Mouse (Mus musculus) cerebellum, adult 8-10 months (tissue): ENCODE results near the gene Unc13d.
"Not testable (repeated sequence)": the region's sequence is repeated elsewhere in the genome, so short reads cannot be mapped to it uniquely, and the experiment has no call there.

Experiments used
- DNase-seq: peaks from one replicate; pipeline ENCODE4 v3.0.0; 2022

Gene Unc13d

DNA sequence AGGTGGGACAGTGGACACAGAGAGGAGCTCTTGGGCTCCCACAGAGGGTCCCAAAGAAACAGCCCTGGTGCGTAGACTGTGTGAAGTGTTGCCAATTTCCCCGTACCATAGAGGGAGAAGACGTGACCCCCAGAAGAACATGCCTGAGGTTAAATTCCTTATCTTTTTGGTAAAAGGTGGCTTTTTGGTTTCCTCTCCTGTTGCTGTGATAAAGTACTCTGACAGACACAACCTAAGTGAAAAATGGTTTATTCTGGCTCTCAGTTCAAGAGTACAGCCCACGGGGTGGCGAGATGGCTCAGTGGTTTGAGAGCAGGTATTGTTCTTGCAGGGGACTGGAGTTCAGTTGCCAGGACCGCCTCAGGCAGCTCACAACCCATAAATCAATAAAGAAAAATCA is 21.7 kb upstream of the Unc13d start:
- DNase-seq: no peak

- no peak for DNase-seq
These were observed 21.1 kb upstream of the Unc13d start for GRCm38 (mm10) chr11:116098711-116099460.

GRCm38 (mm10) chr11:116096213-116097108 is 18.7 kb upstream of the Unc13d start:
- DNase-seq: no peak

GRCm38 (mm10) chr11:116095573-116095972 is 17.8 kb upstream of the Unc13d start:
- no peak for DNase-seq

DNA sequence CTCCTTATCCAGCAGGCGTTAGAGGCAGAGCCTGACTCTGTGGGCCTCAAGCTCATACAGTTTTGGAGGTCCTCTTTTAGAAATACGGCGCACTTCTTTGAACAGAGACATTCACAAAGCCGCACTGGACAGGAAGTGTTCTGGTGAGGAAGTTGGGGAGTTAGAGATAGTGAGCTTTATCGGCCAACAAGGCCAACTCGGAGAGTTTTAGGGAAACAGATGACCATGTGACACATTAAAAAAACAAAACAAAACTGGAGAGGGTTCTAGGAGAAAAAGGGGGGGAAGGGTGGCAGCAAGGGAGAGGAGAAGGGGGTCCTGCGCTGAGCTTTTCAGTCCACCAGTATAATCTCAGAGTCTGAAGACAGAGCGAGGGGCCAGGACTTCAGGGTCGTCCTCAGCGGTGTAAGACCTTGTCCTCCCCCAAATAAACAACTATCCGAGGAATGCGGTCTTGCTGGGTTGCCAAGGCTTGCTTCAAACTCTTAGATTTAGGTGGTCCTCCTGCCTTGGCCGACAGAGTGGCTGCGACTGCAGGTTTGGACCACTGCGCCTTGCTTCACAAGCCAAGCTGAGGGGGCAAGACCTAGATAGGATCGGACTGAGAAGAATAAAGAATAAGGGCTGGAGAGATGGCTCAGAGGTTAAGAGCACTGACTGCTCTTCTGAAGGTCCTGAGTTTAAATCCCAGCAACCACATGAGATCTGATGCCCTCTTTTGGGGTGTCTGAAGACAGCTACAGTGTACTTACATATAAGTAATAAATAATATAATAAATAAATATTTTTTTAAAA is 16.2 kb upstream of the Unc13d start:
- DNase-seq: no peak

DNA sequence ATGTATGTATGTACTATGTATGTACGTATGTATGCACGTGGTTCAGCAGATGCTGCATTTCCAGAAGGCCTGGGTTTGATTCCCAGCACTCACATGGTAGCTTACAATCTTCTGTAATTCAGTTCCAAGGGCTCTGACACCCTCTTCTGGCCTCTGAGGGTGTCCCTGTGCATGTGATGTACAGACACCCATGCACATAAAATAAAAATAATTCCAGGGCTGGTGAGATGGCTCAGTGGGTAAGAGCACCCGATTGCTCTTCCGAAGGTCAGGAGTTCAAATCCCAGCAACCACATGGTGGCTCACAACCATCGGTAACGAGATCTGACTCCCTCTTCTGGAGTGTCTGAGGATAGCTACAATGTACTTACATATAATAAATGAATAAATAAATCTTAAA is 15.2 kb upstream of the Unc13d start:
- DNase-seq: not testable (repeated sequence)

DNA sequence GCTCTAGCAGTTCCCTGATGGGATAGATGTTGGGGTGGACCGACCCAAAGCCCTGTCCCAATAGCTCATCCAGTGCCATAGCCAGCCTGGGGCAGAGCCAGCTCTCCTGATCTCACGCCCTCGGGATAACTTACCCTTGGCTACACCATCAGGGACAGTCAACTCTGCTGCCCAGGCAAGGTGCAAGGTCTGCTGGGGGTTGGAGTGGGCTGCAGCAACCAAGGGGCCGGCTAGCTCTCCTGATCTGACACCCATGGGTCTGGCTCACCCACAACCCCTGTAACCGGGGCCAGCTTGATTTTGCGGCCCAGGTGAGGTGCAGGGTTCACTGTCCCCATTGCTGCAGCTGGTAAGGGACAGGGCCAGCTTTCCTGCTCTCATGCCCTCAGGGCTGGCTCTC is 13.8 kb upstream of the Unc13d start:
- no peak for DNase-seq

GRCm38 (mm10) chr11:116089545-116089944 is 11.8 kb upstream of the Unc13d start:
- no peak for DNase-seq

DNA sequence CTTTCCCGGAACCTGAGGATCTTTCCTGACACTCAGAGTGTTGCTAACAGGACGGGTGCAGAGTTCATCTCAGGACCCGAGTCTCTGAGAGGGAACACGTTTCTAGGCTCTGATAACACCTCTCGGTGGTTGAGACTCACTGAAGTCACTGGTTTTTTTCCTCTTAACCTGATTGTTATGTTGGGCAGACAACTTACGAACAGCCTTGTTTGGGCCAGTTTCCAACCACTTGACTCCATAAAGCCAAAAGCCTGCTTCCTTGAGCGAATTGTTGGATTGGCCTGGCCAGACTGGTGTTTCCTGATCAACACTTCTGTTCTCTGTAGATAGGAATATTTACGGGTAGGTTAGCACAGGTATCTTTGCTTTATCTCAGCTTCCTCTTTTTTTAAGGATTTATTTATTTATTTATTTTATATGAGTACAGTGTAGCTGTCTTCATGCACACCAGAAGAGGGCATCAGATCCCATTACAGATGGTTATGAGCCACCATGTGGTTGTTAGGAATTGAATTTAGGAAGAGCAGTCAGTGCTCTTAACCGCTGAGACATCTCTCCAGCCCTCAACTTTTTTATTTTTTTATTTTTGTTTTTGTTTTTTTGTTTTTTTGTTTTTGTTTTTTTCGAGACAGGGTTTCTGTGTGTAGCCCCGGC is 11.1 kb upstream of the Unc13d start:
- no peak for DNase-seq

- no peak for DNase-seq
These were observed 10.4 kb upstream of the Unc13d start for GRCm38 (mm10) chr11:116088188-116088587.

GRCm38 (mm10) chr11:116087194-116088130 is 9.7 kb upstream of the Unc13d start:
- DNase-seq: peak; percentile 89

- DNase-seq: peak; percentile 95
These were observed 8.8 kb upstream of the Unc13d start, which contains the start of gene Wbp2 for GRCm38 (mm10) chr11:116086258-116087193. TSS of gene Wbp2 (minus strand) at chr11:116086995.

DNA sequence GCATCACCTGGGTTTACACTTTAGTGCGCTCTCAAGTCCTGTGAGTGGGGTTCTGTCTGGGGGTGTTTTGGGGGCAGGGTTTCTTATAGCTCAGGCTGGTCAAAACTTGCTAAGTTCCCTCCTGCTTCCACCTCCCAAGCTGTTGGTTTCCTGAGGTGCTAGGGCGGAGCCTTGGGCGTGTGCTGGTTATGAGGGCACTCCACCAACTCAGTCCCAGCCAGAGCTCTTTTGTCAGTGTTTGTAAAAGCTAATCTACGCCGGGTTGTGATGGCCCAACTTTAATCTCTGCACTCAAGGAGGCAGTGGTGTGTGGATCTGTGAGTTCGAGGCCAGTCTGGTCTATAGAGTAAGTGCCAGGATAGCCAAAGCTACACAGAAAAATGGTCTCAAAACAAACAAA is 6.4 kb upstream of the Unc13d start:
- DNase-seq: no peak

GRCm38 (mm10) chr11:116083096-116083672 is 5.4 kb upstream of the Unc13d start:
- no peak for DNase-seq

GRCm38 (mm10) chr11:116081081-116081480 is 3.3 kb upstream of the Unc13d start:
- peak; percentile 74 for DNase-seq

DNA sequence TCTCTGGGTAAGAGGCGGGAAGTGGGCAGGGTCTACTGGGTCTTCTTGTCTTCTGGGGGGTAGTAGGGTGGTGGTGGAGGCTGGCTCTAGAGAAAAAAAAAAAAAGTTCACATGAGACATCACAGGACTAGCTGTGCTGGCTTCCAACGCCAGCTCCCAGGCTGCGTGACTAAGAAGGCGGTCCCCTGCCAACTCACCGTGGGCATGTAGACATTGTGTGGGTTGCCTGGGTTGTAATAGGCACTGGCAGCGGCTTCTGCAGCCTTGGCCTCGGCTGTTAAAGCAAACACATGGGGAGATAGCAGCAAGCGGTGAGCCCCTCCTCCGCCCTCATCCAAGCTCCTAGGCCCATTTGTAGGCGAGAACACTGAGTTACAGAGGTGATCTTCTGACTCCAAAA is 1.8 kb upstream of the Unc13d start:
- peak; percentile 56 for DNase-seq

DNA sequence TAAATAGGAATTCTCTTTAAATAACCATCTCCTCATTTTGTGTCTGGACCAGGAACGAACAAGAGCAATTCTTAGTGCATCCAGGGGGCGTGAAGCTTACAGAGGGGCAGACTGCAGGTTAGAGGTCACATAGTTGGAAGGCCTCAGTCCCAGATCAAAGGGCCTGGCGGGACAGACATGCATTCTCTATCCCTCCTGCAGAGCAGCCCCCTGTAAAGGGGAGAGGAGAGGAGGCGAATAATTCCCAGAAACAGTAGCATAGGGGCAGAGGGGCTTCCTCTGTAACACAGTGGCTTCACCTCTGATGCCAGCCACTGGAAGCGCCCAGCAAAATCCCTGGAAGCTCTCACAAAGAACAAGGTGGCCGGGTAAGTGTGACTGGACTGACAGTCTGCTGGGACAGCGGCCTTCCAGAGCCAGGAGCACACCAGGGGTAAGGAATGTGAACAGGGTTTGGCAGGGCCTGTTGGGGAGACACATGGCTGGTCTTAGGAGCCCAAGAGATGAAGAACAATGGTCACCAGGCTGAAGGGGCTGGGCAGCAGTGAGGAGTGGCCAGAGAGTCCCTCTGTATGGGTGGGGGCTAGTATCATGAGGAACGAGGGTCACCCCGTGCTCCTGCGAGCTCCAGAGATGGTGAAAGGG is 1.0 kb upstream of the Unc13d start:
- peak; percentile 36 for DNase-seq

DNA sequence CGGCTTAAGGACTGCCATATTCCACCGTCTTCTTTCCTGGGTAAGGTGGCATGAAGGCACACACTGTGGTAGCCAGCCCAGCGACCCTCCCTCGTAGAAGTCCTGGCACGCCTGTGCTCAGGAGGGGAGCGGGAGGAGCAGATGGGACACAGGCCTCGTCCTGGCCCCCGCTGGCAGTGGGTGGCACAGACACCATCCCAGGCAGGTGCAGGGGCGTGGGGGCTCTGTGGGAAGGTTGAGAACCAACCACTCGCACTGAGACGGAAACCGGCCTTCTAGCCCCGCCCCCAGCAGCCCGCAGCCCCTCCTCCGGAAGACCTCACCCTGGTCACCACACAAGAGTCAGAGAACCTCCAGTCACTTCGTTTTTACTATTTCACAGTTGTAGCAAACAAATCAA is 460 bp upstream of the Unc13d start:
- DNase-seq: peak; percentile 34

GRCm38 (mm10) chr11:116076836-116077235 is 925 bp downstream of the Unc13d start:
- DNase-seq: peak; percentile 19

GRCm38 (mm10) chr11:116076266-116076540 is 1.6 kb downstream of the Unc13d start:
- DNase-seq: peak; percentile 13
